Mouse (Mus musculus): ENCODE data around the gene Adcy1. TPM values are rescaled to one million over a fixed set of nuclear protein-coding genes. Genes with fewer than 3 reads are reported as not detected.

The Adcy1 gene
- total and polyA plus RNA-seq, 3 experiments = 0.03 to 0.38 TPM; not detected in 1

GRCm38 (mm10) chr11:7047176-7047575 lies 16.1 kb upstream of the Adcy1 start:
- peaks cover 3% of the 10 kb centered on the region for H3K9me3 ChIP-seq (replicated peaks; ENCODE audit: low read length)
- no peak overlapping the region for H3K4me3 ChIP-seq (replicated peaks in 1 of 3; ENCODE audit: low read depth in 2 of 3, low read length in 2 of 3, poor library complexity in 1 of 3)
- H3K36me3 ChIP-seq (replicated peaks in 1 of 2; ENCODE audit: control insufficient read depth in 1 of 2, insufficient read depth in 1 of 2, low read length in 1 of 2) = no peaks in the 10 kb centered on the region
- in situ Hi-C loops (cut with MboI; ENCODE audit: low pct_ligation_motif_present, low pct_unique_long_range_greater_than_20kb, low sequenced_read_pairs) (no loop called here), dilution Hi-C loops (cut with MboI; ENCODE audit: extremely low pct_ligation_motif_present, extremely low pct_unique_long_range_greater_than_20kb, low sequenced_read_pairs) (no loop called here)
- TF ChIP-seq RCOR1 (conservative IDR thresholded peaks at IDR 0.05; ENCODE audit: low read depth, low read length) (no peak), MEF2A (IDR thresholded peaks at IDR 0.05; ENCODE audit: borderline replicate concordance, low read depth, low read length) (no peak), RAD21 (IDR thresholded peaks at IDR 0.05; ENCODE audit: low read depth, low read length) (no peak), NELFE (IDR thresholded peaks at IDR 0.05; ENCODE audit: low read depth, low read length) (no peak), ZC3H11A (IDR thresholded peaks at IDR 0.05; ENCODE audit: low read depth, low read length) (no peak), CHD2 (IDR thresholded peaks at IDR 0.05; ENCODE audit: low read length) (no peak), CTCF (conservative IDR thresholded peaks at IDR 0.05 in 1 of 2, IDR thresholded peaks at IDR 0.05 in 1 of 2; ENCODE audit: low read depth in 2 of 2, low read length in 2 of 2) (no peak), ZNF384 (IDR thresholded peaks at IDR 0.05; ENCODE audit: low read depth, low read length) (no peak), USF2 (conservative IDR thresholded peaks at IDR 0.05; ENCODE audit: low read depth, low read length) (no peak), USF1 (IDR thresholded peaks at IDR 0.05; ENCODE audit: low read depth, low read length) (no peak), E2F4 (IDR thresholded peaks at IDR 0.05; ENCODE audit: insufficient replicate concordance, low read depth, low read length) (no peak), PAX5 (IDR thresholded peaks at IDR 0.05; ENCODE audit: low read length) (no peak), MXI1 (IDR thresholded peaks at IDR 0.05; ENCODE audit: low read depth, low read length) (no peak), MAZ (IDR thresholded peaks at IDR 0.05; ENCODE audit: low read depth, low read length) (no peak), HCFC1 (IDR thresholded peaks at IDR 0.05; ENCODE audit: low read depth, low read length) (no peak), MAFK (IDR thresholded peaks at IDR 0.05; ENCODE audit: insufficient replicate concordance, low read length) (no peak), BHLHE40 (IDR thresholded peaks at IDR 0.05; ENCODE audit: low read depth, low read length) (no peak), JUND (conservative IDR thresholded peaks at IDR 0.05; ENCODE audit: low read depth, low read length) (no peak), ZKSCAN1 (IDR thresholded peaks at IDR 0.05; ENCODE audit: borderline replicate concordance, low read depth, low read length) (no peak), TBP (conservative IDR thresholded peaks at IDR 0.05; ENCODE audit: low read depth, low read length) (no peak)
- no peak overlapping the region for H3K9ac ChIP-seq (ENCODE audit: insufficient read depth, low read depth)
- no peak overlapping the region for H3K27ac ChIP-seq (ENCODE audit: insufficient read depth, low read depth)
- no peak for DNase-seq (ENCODE audit: extremely low read depth)
- no peak overlapping the region for H3K4me2 ChIP-seq (ENCODE audit: insufficient read depth, low read depth, poor library complexity, severe bottlenecking)
- H3K4me1 ChIP-seq (ENCODE audit: control insufficient read depth in 1 of 2, insufficient read depth in 2 of 2) = no peaks in the 10 kb centered on the region
- H3K27me3 ChIP-seq (replicated peaks) = peaks cover 61% of the 10 kb centered on the region
- no peaks in the 10 kb centered on the region for H3K79me2 ChIP-seq (replicated peaks; ENCODE audit: control insufficient read depth, extremely low read depth, insufficient read depth, poor library complexity, severe bottlenecking)

- H3K27me3 ChIP-seq (replicated peaks) = peaks cover 60% of the 10 kb centered on the region
- dilution Hi-C loops (cut with MboI; ENCODE audit: extremely low pct_ligation_motif_present, extremely low pct_unique_long_range_greater_than_20kb, low sequenced_read_pairs) (no loop called here), in situ Hi-C loops (cut with MboI; ENCODE audit: low pct_ligation_motif_present, low pct_unique_long_range_greater_than_20kb, low sequenced_read_pairs) (no loop called here)
- H3K9me3 ChIP-seq (replicated peaks; ENCODE audit: low read length) = peaks cover 3% of the 10 kb centered on the region
- TF ChIP-seq USF1 (IDR thresholded peaks at IDR 0.05; ENCODE audit: low read depth, low read length) (no peak), POLR2AphosphoS2 (IDR thresholded peaks at IDR 0.05; ENCODE audit: low read depth, low read length) (no peak), ETS1 (conservative IDR thresholded peaks at IDR 0.05; ENCODE audit: low read depth, low read length) (no peak), HCFC1 (IDR thresholded peaks at IDR 0.05; ENCODE audit: low read depth, low read length) (no peak), USF2 (conservative IDR thresholded peaks at IDR 0.05; ENCODE audit: low read depth, low read length) (no peak), ZC3H11A (IDR thresholded peaks at IDR 0.05; ENCODE audit: low read depth, low read length) (no peak), MAFK (IDR thresholded peaks at IDR 0.05; ENCODE audit: insufficient replicate concordance, low read length) (no peak), ELF1 (IDR thresholded peaks at IDR 0.05; ENCODE audit: low read depth, low read length) (no peak), MAX (IDR thresholded peaks at IDR 0.05; ENCODE audit: low read length) (no peak), TBP (conservative IDR thresholded peaks at IDR 0.05; ENCODE audit: low read depth, low read length) (no peak), KAT2A (IDR thresholded peaks at IDR 0.05; ENCODE audit: insufficient replicate concordance, low read length) (no peak)
- no peaks in the 10 kb centered on the region for H3K4me1 ChIP-seq (ENCODE audit: control insufficient read depth in 1 of 2, insufficient read depth in 2 of 2)
- H3K79me2 ChIP-seq (replicated peaks; ENCODE audit: control insufficient read depth, extremely low read depth, insufficient read depth, poor library complexity, severe bottlenecking) = no peaks in the 10 kb centered on the region
- no peaks in the 10 kb centered on the region for H3K36me3 ChIP-seq (replicated peaks in 1 of 2; ENCODE audit: control insufficient read depth in 1 of 2, insufficient read depth in 1 of 2, low read length in 1 of 2)
- H3K4me3 ChIP-seq (replicated peaks in 1 of 3; ENCODE audit: low read depth in 2 of 3, low read length in 2 of 3, poor library complexity in 1 of 3) = no peak overlapping the region
- no peak for DNase-seq (ENCODE audit: extremely low read depth)
- no peak overlapping the region for H3K4me2 ChIP-seq (ENCODE audit: insufficient read depth, low read depth, poor library complexity, severe bottlenecking)
- H3K9ac ChIP-seq (ENCODE audit: insufficient read depth, low read depth) = no peak overlapping the region
- H3K27ac ChIP-seq (ENCODE audit: insufficient read depth, low read depth) = no peak overlapping the region
Observed at GRCm38 (mm10) chr11:7047584-7047983, 15.7 kb upstream of the Adcy1 start.
